Mouse (Mus musculus) ES-E14 (cell line): ENCODE data around the gene Mcam. TPM values are rescaled to one million over a fixed set of nuclear protein-coding genes. Genes with fewer than 3 reads are reported as not detected.

ENCODE experiments used
- DNase-seq: peaks from one replicate; pipeline ENCODE4 v3.0.0-alpha.2; 2013; ENCODE audit warnings: low read depth, low spot score
- H3K27ac ChIP-seq: 2 replicates; pipeline ENCODE4 v1.5.1; 2012; ENCODE audit warnings: low read depth, mild to moderate bottlenecking, low read length, moderate library complexity, mixed read lengths; ENCODE audit not compliant: poor library complexity, insufficient read depth, severe bottlenecking
- H3K36me3 ChIP-seq: 2 replicates; pipeline ENCODE4 v1.6.1; 2012; ENCODE audit warnings: mild to moderate bottlenecking, low read length, moderate library complexity, mixed read lengths; ENCODE audit not compliant: control insufficient read depth, poor library complexity, insufficient read depth, severe bottlenecking
- H3K4me1 ChIP-seq, 2 experiments: fragments of 150-350 bp in 1 of 2; sonication (generic) in 1 of 2; 2 replicates each; pipeline ENCODE4 v1.6.1; 2012; ENCODE audit warnings: low read length in 2 of 2, mild to moderate bottlenecking in 1 of 2, mixed read lengths in 1 of 2; ENCODE audit not compliant: control insufficient read depth in 2 of 2, insufficient read depth in 2 of 2, poor library complexity in 1 of 2
- H3K4me3 ChIP-seq, 2 experiments: fragments of 150-350 bp in 1 of 2; sonication (generic) in 1 of 2; 2 replicates each; pipeline ENCODE4 v1.5.1; 2012; ENCODE audit warnings: low read length in 2 of 2, low read depth in 1 of 2, mild to moderate bottlenecking in 1 of 2, mixed read lengths in 1 of 2; ENCODE audit not compliant: insufficient read depth in 1 of 2, poor library complexity in 1 of 2, severe bottlenecking in 1 of 2
- H3K9ac ChIP-seq: 2 replicates; pipeline ENCODE4 v1.6.1; 2012; ENCODE audit warnings: low read depth, mild to moderate bottlenecking, low read length, mixed read lengths; ENCODE audit not compliant: poor library complexity, insufficient read depth, severe bottlenecking
- H3K9me3 ChIP-seq: fragments of 150-350 bp; sonication (generic); 2 replicates; pipeline ENCODE4 v1.6.1; 2012; ENCODE audit warnings: low read depth, mild to moderate bottlenecking, low read length; ENCODE audit not compliant: control insufficient read depth, insufficient read depth
- CHD2 ChIP-seq: IDR thresholded peaks from 2 replicates; pipeline ENCODE4 v1.6.1; 2014; ENCODE audit warnings: mild to moderate bottlenecking, low read depth, low read length, inconsistent platforms
- HCFC1 ChIP-seq: IDR thresholded peaks from 2 replicates; pipeline ENCODE4 v1.6.1; 2012; ENCODE audit warnings: low read length, inconsistent platforms, borderline replicate concordance; ENCODE audit not compliant: insufficient read depth
- MAFK ChIP-seq: IDR thresholded peaks from 2 replicates; pipeline ENCODE4 v1.6.1; 2014; ENCODE audit warnings: mild to moderate bottlenecking, low read depth, low read length, inconsistent platforms; ENCODE audit not compliant: insufficient read depth
- ZC3H11A ChIP-seq: IDR thresholded peaks from 2 replicates; pipeline ENCODE4 v1.6.1; 2012; ENCODE audit warnings: low read depth, mild to moderate bottlenecking, inconsistent platforms, low read length, borderline replicate concordance
- ZNF384 ChIP-seq: IDR thresholded peaks from 2 replicates; pipeline ENCODE4 v1.6.1; 2012; ENCODE audit warnings: low read depth, low read length, inconsistent platforms
- in situ Hi-C, 2 experiments: fragments of 600-800 bp; cut with MboI; formaldehyde crosslinking; loops; one replicate each; pipeline ENCODE4 v1.15.1; 2025; ENCODE audit warnings: low sequenced_read_pairs in 2 of 2, inconsistent platforms in 1 of 2; ENCODE audit not compliant: unreplicated experiment in 2 of 2
- total RNA-seq: library from RNA; depleted of rRNA; stranded (reverse); fragments of 300-350 nt; gene quantifications from 2 replicates; pipeline ENCODE4 v1.2.3, GENCODE M21; 2012

The Mcam gene
- total RNA-seq, 1 experiment: 53.1 TPM

- TF ChIP-seq ZC3H11A: no peak
- TF ChIP-seq HCFC1: no peak
- TF ChIP-seq CHD2: no peak
- no peak for TF ChIP-seq ZNF384
- no peak for TF ChIP-seq MAFK
- in situ Hi-C loops: no loop called here
- Histone ChIP-seq H3K4me3 (no peak overlapping the region), H3K27ac (no peak overlapping the region), H3K9me3 (no peaks in the 10 kb centered on the region), H3K36me3 (peaks cover 17% of the 10 kb centered on the region; the same call in 1 of the 2 replicates), H3K4me1 (peaks cover 0 to 20% of the 10 kb centered on the region in 2 experiments; a peak in 2 of 4 replicates), H3K9ac (no peak overlapping the region)
- no peak for DNase-seq
Observed at GRCm38 (mm10) chr9:44105781-44106180, 28.5 kb upstream of the Mcam start.

GRCm38 (mm10) chr9:44106182-44106581 lies 28.1 kb upstream of the Mcam start:
- no peak overlapping the region for H3K4me3 ChIP-seq
- in situ Hi-C loops: no loop called here
- H3K9ac ChIP-seq: no peak overlapping the region
- H3K4me1 ChIP-seq: peaks cover 0 to 20% of the 10 kb centered on the region in 2 experiments; a peak in 2 of 4 replicates
- H3K27ac ChIP-seq: no peak overlapping the region
- H3K9me3 ChIP-seq: no peaks in the 10 kb centered on the region
- no peak for DNase-seq
- H3K36me3 ChIP-seq: peaks cover 17% of the 10 kb centered on the region; the same call in 1 of the 2 replicates
- no peak for TF ChIP-seq CHD2
- no peak for TF ChIP-seq ZNF384
- TF ChIP-seq ZC3H11A: no peak
- no peak for TF ChIP-seq MAFK
- no peak for TF ChIP-seq HCFC1

DNA sequence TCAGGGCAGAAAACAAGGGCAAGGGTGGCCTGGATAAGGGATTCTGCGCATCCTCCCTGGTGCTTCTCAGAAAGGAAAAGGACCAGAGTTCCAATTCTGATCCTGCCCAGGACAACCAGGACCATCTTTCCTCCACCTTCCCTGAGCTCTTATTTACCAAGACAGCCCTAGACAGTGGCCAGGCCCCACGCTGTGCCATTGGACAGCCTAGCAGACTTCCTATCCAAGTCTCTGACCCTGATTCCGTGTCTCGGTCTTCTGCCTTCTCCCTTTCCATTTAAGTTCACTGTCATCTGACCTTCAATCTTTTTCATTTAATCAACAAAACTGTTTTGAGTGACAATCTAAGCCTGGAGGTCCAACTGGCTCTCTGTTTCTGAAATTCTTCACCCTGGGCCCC lies 27.7 kb upstream of the Mcam start:
- H3K4me3 ChIP-seq: no peak overlapping the region
- in situ Hi-C loops: no loop called here
- DNase-seq: no peak
- peaks cover 0 to 19% of the 10 kb centered on the region in 2 experiments; a peak in 2 of 4 replicates for H3K4me1 ChIP-seq
- peaks cover 17% of the 10 kb centered on the region; the same call in 1 of the 2 replicates for H3K36me3 ChIP-seq
- TF ChIP-seq ZNF384 (no peak), ZC3H11A (no peak), MAFK (no peak), CHD2 (no peak), HCFC1 (no peak)
- H3K27ac ChIP-seq: no peak overlapping the region
- no peaks in the 10 kb centered on the region for H3K9me3 ChIP-seq
- no peak overlapping the region for H3K9ac ChIP-seq

- Histone ChIP-seq H3K36me3 (peaks cover 17% of the 10 kb centered on the region; the same call in 1 of the 2 replicates), H3K4me1 (peaks cover 0 to 19% of the 10 kb centered on the region in 2 experiments; a peak in 2 of 4 replicates), H3K9ac (peak within 1 kb of the TSS; percentile 68), H3K9me3 (no peaks in the 10 kb centered on the region), H3K4me3 (peak within 1 kb of the TSS; percentile 9 to 66; a peak in 3 of 4 replicates), H3K27ac (no peak within 1 kb of the TSS)
- in situ Hi-C loops: no loop called here
- TF ChIP-seq MAFK: no peak
- no peak for TF ChIP-seq CHD2
- TF ChIP-seq ZC3H11A: no peak
- no peak for TF ChIP-seq HCFC1
- TF ChIP-seq ZNF384: no peak
- DNase-seq: no peak
Observed at GRCm38 (mm10) chr9:44107110-44107509, 27.2 kb upstream of the Mcam start, which contains the start of gene C1qtnf5. Gene C1qtnf5 (plus strand): TSS chr9:44107245.
